Mouse (Mus musculus) neural tube, embryonic 11.5 days (tissue): ENCODE measurements around the gene Tiam1. TPM values are rescaled to one million over a fixed set of nuclear protein-coding genes. Genes with fewer than 3 reads are reported as not detected.

Source experiments
- ATAC-seq: fragments of 200-750 bp; cut with Nextera tagmentation; 2 replicates; pipeline ENCODE4 v1.8.0; 2017; ENCODE audit warnings: moderate number of reproducible peaks, mild to moderate bottlenecking, moderate TSS enrichment, moderate library complexity; ENCODE audit not compliant: insufficient read depth, low FRiP score, low TSS enrichment
- DNase-seq: peaks from one replicate; pipeline ENCODE4 v3.0.0-alpha.2; 2015; ENCODE audit warnings: low spot score
- H3K27ac ChIP-seq: fragments of 300-500 bp; sonication (generic); 2 replicates; pipeline ENCODE4 v1.5.1; 2014; ENCODE audit warnings: low read depth, mild to moderate bottlenecking, low read length
- H3K27me3 ChIP-seq: fragments of 300-500 bp; sonication (generic); 2 replicates; pipeline ENCODE4 v1.6.1; 2014; ENCODE audit warnings: mild to moderate bottlenecking, low read length, mixed read lengths; ENCODE audit not compliant: control insufficient read depth, insufficient read depth
- H3K36me3 ChIP-seq: fragments of 300-500 bp; sonication (generic); 2 replicates; pipeline ENCODE4 v1.6.1; 2014; ENCODE audit warnings: mild to moderate bottlenecking, low read length, moderate library complexity, mixed read lengths; ENCODE audit not compliant: control insufficient read depth, insufficient read depth
- H3K4me1 ChIP-seq: fragments of 300-500 bp; sonication (generic); 2 replicates; pipeline ENCODE4 v1.6.1; 2014; ENCODE audit warnings: low read length, mixed read lengths; ENCODE audit not compliant: control insufficient read depth, insufficient read depth
- H3K4me2 ChIP-seq: fragments of 300-500 bp; sonication (generic); 2 replicates; pipeline ENCODE4 v1.6.1; 2014; ENCODE audit warnings: low read depth, mild to moderate bottlenecking, moderate library complexity
- H3K4me3 ChIP-seq: fragments of 300-500 bp; sonication (generic); 2 replicates; pipeline ENCODE4 v1.5.1; 2014; ENCODE audit warnings: low read depth, low read length
- H3K9ac ChIP-seq: fragments of 300-500 bp; sonication (generic); 2 replicates; pipeline ENCODE4 v1.6.1; 2014; ENCODE audit warnings: mild to moderate bottlenecking, low read length
- H3K9me3 ChIP-seq: fragments of 300-500 bp; sonication (generic); 2 replicates; pipeline ENCODE4 v1.6.1; 2016; ENCODE audit warnings: low read length; ENCODE audit not compliant: control insufficient read depth
- WGBS: fragments of 180-500 bp; shearing (Covaris S2); extraction: QIAGEN DNeasy Blood & Tissue Kit; methylation state at CpG from one replicate; pipeline ENCODE4 v1.1.7; 2014; 5-methylcytosine and 5-hydroxymethylcytosine counted together
- polyA plus RNA-seq: library from polyadenylated mRNA; unstranded; fragments of >200 nt; fragmentation: Nextera tagmentation; extraction: Ambion mirVana; gene quantifications from 2 replicates; pipeline ENCODE4 v1.2.1, GENCODE M21; 2014

Tiam1 gene
- polyA plus RNA-seq, 1 experiment from 2014 or later: 27.7 TPM

GRCm38 (mm10) chr16:89757384-89757783 lies 386.2 kb downstream of the Tiam1 start:
- WGBS: 70% methylated on average over 5 of the region's 5 CpGs
- ATAC-seq (no peak), DNase-seq (no peak)
- no peak overlapping the region for H3K4me3 ChIP-seq
- no peaks in the 10 kb centered on the region for H3K27me3 ChIP-seq
- H3K4me1 ChIP-seq: no peaks in the 10 kb centered on the region
- H3K36me3 ChIP-seq: no peaks in the 10 kb centered on the region
- no peaks in the 10 kb centered on the region for H3K9me3 ChIP-seq
- no peak overlapping the region for H3K4me2 ChIP-seq
- no peak overlapping the region for H3K9ac ChIP-seq
- no peak overlapping the region for H3K27ac ChIP-seq

GRCm38 (mm10) chr16:89754709-89755108 lies 388.9 kb downstream of the Tiam1 start:
- WGBS: 73% methylated on average over 3 of the region's 3 CpGs
- H3K4me1 ChIP-seq: no peaks in the 10 kb centered on the region
- no peak overlapping the region for H3K9ac ChIP-seq
- no peak overlapping the region for H3K4me2 ChIP-seq
- DNase-seq (no peak), ATAC-seq (no peak)
- H3K4me3 ChIP-seq: no peak overlapping the region
- no peak overlapping the region for H3K27ac ChIP-seq
- no peaks in the 10 kb centered on the region for H3K27me3 ChIP-seq
- H3K36me3 ChIP-seq: no peaks in the 10 kb centered on the region
- H3K9me3 ChIP-seq: no peaks in the 10 kb centered on the region

- ATAC-seq: no peak
- no peak for DNase-seq
- Histone ChIP-seq H3K36me3 (no peaks in the 10 kb centered on the region), H3K4me1 (no peaks in the 10 kb centered on the region), H3K9ac (no peak overlapping the region), H3K27ac (no peak overlapping the region), H3K9me3 (no peaks in the 10 kb centered on the region), H3K4me3 (no peak overlapping the region), H3K27me3 (no peaks in the 10 kb centered on the region), H3K4me2 (no peak overlapping the region)
- 50% methylated on average over 2 of the region's 2 CpGs for WGBS
Observed at GRCm38 (mm10) chr16:89747864-89748263, 395.7 kb downstream of the Tiam1 start.

GRCm38 (mm10) chr16:89739559-89739958 lies 404.0 kb downstream of the Tiam1 start:
- Histone ChIP-seq H3K27ac (no peak overlapping the region), H3K27me3 (no peaks in the 10 kb centered on the region), H3K4me3 (no peak overlapping the region), H3K9ac (no peak overlapping the region), H3K9me3 (no peaks in the 10 kb centered on the region), H3K4me2 (no peak overlapping the region), H3K4me1 (no peaks in the 10 kb centered on the region), H3K36me3 (no peaks in the 10 kb centered on the region)
- 76% methylated on average over 2 of the region's 2 CpGs for whole genome bisulfite sequencing
- ATAC-seq (no peak), DNase-seq (no peak)

- Histone ChIP-seq H3K4me1 (no peaks in the 10 kb centered on the region), H3K9me3 (no peaks in the 10 kb centered on the region), H3K27me3 (no peaks in the 10 kb centered on the region), H3K9ac (no peak overlapping the region), H3K4me3 (no peak overlapping the region), H3K4me2 (no peak overlapping the region), H3K36me3 (no peaks in the 10 kb centered on the region), H3K27ac (no peak overlapping the region)
- no peak for DNase-seq
- 31% methylated on average over 6 of the region's 6 CpGs for WGBS
- ATAC-seq: no peak
Observed at GRCm38 (mm10) chr16:89738963-89739362, 404.6 kb downstream of the Tiam1 start.

Other genes starting within 250 kb of the Tiam1 start
- 1,073 and 1,078 TPM in 2 replicates for gene Sod1, start 77.0 kb upstream of the Tiam1 start, polyA plus RNA-seq
- gene Scaf4, start 140.7 kb upstream of the Tiam1 start, polyA plus RNA-seq: 30.5 and 37.0 TPM in 2 replicates
- gene Hunk, start 242.2 kb upstream of the Tiam1 start, polyA plus RNA-seq: 9.8 and 10.1 TPM in 2 replicates